Comparison of ENCODE assay signal across 8 mouse cellular contexts in the genomic region with DNA sequence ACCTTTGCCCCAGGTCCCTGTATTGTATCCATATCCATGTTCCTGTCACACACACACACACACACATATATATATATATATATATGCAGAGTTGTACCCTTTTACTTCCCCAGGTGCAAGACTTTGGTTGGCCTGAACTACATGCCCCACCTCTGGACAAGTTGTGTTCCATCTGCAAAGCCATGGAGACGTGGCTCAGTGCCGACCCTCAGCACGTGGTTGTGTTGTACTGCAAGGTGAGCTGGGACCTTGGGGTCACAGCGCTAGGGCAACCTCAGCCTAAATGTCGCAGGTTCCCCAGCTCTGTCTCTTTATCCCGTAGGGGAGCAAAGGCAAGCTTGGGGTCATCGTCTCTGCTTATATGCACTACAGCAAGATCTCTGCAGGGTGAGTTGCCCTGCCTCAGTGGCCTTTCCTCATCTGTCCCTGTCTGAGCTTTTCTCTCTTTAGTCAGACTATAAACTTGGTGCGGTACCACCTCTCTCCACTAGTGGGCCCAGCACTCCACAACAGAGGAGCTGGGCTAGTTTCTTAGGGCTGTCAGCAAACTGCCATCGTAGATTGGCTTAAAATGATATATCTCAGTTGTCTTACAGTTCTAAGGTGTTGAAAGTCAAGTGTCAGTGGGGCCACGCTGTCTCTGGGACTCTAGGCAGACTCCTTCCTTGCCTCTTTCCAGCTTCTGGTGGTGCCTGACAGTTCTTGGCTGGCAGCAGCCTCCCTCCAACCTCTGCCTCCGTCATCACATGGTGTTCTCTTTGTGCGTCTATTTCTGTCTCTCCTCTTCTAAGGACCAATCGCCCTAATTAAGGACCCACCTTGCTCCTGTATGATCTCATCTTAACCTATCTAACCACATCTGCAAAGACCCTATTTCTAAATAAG. TPM values are rescaled to one million over a fixed set of nuclear protein-coding genes. Genes with fewer than 3 reads are reported as not detected.
A peak's percentile ranks its signal among the peaks of the same experiment; 100 is the strongest.
DNase-seq lines count a peak whose midpoint lies in the region; ATAC-seq and TF ChIP-seq lines count a peak whose summit lies in the region.

No protein-coding gene starts in this region.

- H3K4me3 ChIP-seq in limb, embryonic 13.5 days: peak overlapping the region; percentile 46
- H3K4me3 ChIP-seq in midbrain, postnatal 0 days (ENCODE audit: low read depth, low read length): peak overlapping the region; percentile 37; the same call in 1 of the 2 replicates

- peak overlapping the region; percentile 25; the same call in 1 of the 2 replicates for H3K9ac ChIP-seq in limb, embryonic 13.5 days
- H3K9ac ChIP-seq in midbrain, postnatal 0 days (replicated peaks; ENCODE audit: low read length, poor library complexity, severe bottlenecking): no peak overlapping the region

- WGBS in limb, embryonic 13.5 days: 44% methylated on average over 13 of the region's 13 CpGs
- WGBS in midbrain, postnatal 0 days: 36% methylated on average over 13 of the region's 13 CpGs

- DNase-seq in 3134 (ENCODE audit: extremely low read depth, insufficient read length, low spot score): peak; percentile 23
- DNase-seq in B cell, adult 2 months: peak; percentile 77 to 82
- DNase-seq in brain, adult 2 months (ENCODE audit: low read depth, low spot score): peak; percentile 85
- peak; percentile 80 for DNase-seq in heart, postnatal 4 days
- peak; percentile 80 for DNase-seq in midbrain, postnatal 0 days (ENCODE audit: low spot score)
- peak; percentile 60 to 69 for DNase-seq in thymus, postnatal 36 days

- ATAC-seq in erythroblast, adult 5-6 weeks (replicated peaks; ENCODE audit: low FRiP score, poor library complexity, severe bottlenecking): peak; percentile 65
- ATAC-seq in limb, embryonic 13.5 days (ENCODE audit: low FRiP score, low read depth): no peak
- ATAC-seq in midbrain, postnatal 0 days (ENCODE audit: low FRiP score): no peak

- peaks cover 66% of the 10 kb centered on the region for H3K4me1 ChIP-seq in limb, embryonic 13.5 days
- no peaks in the 10 kb centered on the region; the same call in 1 of the 2 replicates for H3K4me1 ChIP-seq in midbrain, postnatal 0 days (ENCODE audit: insufficient read depth, low read length)

- peaks cover 65% of the 10 kb centered on the region for H3K36me3 ChIP-seq in limb, embryonic 13.5 days
- no peaks in the 10 kb centered on the region for H3K36me3 ChIP-seq in midbrain, postnatal 0 days (ENCODE audit: insufficient read depth, low read length)

- no peak overlapping the region for H3K27ac ChIP-seq in limb, embryonic 13.5 days
- H3K27ac ChIP-seq in midbrain, postnatal 0 days (ENCODE audit: low read depth, low read length): no peak overlapping the region

- H3K4me2 ChIP-seq in limb, embryonic 13.5 days (replicated peaks): peak overlapping the region; percentile 83
- H3K4me2 ChIP-seq in midbrain, postnatal 0 days (ENCODE audit: low read depth, low read length, poor library complexity, severe bottlenecking): peak overlapping the region; percentile 74

- peak; percentile 88 for TF ChIP-seq CTCF in midbrain, postnatal 0 days (IDR thresholded peaks at IDR 0.05)

- H3K9me3 ChIP-seq in limb, embryonic 13.5 days: no peaks in the 10 kb centered on the region
- no peaks in the 10 kb centered on the region for H3K9me3 ChIP-seq in midbrain, postnatal 0 days (ENCODE audit: low read length)

- H3K27me3 ChIP-seq in limb, embryonic 13.5 days: peaks cover 9% of the 10 kb centered on the region; the same call in 1 of the 2 replicates
- no peaks in the 10 kb centered on the region for H3K27me3 ChIP-seq in midbrain, postnatal 0 days (ENCODE audit: insufficient read depth, low read length)

RNA-seq across cellular contexts. Expression of a gene that starts 7.7 kb away (rescaled TPM):
- total RNA-seq in erythroblast, adult 5-6 weeks (2015; ENCODE audit: low replicate concordance): not detected in 2 replicates
- total RNA-seq in erythroblast, adult 5-6 weeks (2017; ENCODE audit: low replicate concordance): not detected in 2 replicates
- total RNA-seq in heart, postnatal 4 days (2021): 10 to 100 TPM; 65.8 to 70.3 TPM
- polyA plus RNA-seq in limb, embryonic 13.5 days (2015; fragmentation: Nextera tagmentation; extraction: Ambion mirVana): 39.8 and 45.3 TPM in 2 replicates
- 18.1 and 20.4 TPM in 2 replicates for total RNA-seq in midbrain, postnatal 0 days (2014; rRNA removed)
- 5.1 and 6.3 TPM in 2 replicates for polyA plus RNA-seq in midbrain, postnatal 0 days (2015; fragmentation: Nextera tagmentation; extraction: Ambion mirVana)

RNA-seq across cellular contexts. Expression of a gene that starts 28.1 kb away (rescaled TPM):
- total RNA-seq in erythroblast, adult 5-6 weeks (2015; ENCODE audit: low replicate concordance): 3.8 TPM in 1 of 2 replicates, not detected in the other
- 2.1 and 4.7 TPM in 2 replicates for total RNA-seq in erythroblast, adult 5-6 weeks (2017; ENCODE audit: low replicate concordance)
- 10 to 100 TPM; 19.9 to 22.6 TPM for total RNA-seq in heart, postnatal 4 days (2021)
- 22.9 and 23.2 TPM in 2 replicates for polyA plus RNA-seq in limb, embryonic 13.5 days (2015; fragmentation: Nextera tagmentation; extraction: Ambion mirVana)
- 120 and 134 TPM in 2 replicates for total RNA-seq in midbrain, postnatal 0 days (2014; rRNA removed)
- 118 and 120 TPM in 2 replicates for polyA plus RNA-seq in midbrain, postnatal 0 days (2015; fragmentation: Nextera tagmentation; extraction: Ambion mirVana)

RNA-seq across cellular contexts. Expression of a gene that starts 34.4 kb away (rescaled TPM):
- 35.4 and 35.9 TPM in 2 replicates for total RNA-seq in erythroblast, adult 5-6 weeks (2015; ENCODE audit: low replicate concordance)
- 58.0 and 81.1 TPM in 2 replicates for total RNA-seq in erythroblast, adult 5-6 weeks (2017; ENCODE audit: low replicate concordance)
- 100 to 1,000 TPM; 142 to 145 TPM for total RNA-seq in heart, postnatal 4 days (2021)
- polyA plus RNA-seq in limb, embryonic 13.5 days (2015; fragmentation: Nextera tagmentation; extraction: Ambion mirVana): 118 and 120 TPM in 2 replicates
- total RNA-seq in midbrain, postnatal 0 days (2014; rRNA removed): 161 and 169 TPM in 2 replicates
- polyA plus RNA-seq in midbrain, postnatal 0 days (2015; fragmentation: Nextera tagmentation; extraction: Ambion mirVana): 65.8 and 68.2 TPM in 2 replicates

RNA-seq across cellular contexts. Expression of a gene that starts 36.2 kb away (rescaled TPM):
- total RNA-seq in erythroblast, adult 5-6 weeks (2015; ENCODE audit: low replicate concordance): 1.5 TPM in 1 of 2 replicates, not detected in the other
- not detected in 2 replicates for total RNA-seq in erythroblast, adult 5-6 weeks (2017; ENCODE audit: low replicate concordance)
- total RNA-seq in heart, postnatal 4 days (2021): 10 to 100 TPM; 10.0 to 12.5 TPM
- polyA plus RNA-seq in limb, embryonic 13.5 days (2015; fragmentation: Nextera tagmentation; extraction: Ambion mirVana): 3.9 and 4.4 TPM in 2 replicates
- 11.9 and 13.6 TPM in 2 replicates for total RNA-seq in midbrain, postnatal 0 days (2014; rRNA removed)
- 9.9 and 12.7 TPM in 2 replicates for polyA plus RNA-seq in midbrain, postnatal 0 days (2015; fragmentation: Nextera tagmentation; extraction: Ambion mirVana)

RNA-seq across cellular contexts. Expression of a gene that starts 42.4 kb away (rescaled TPM):
- total RNA-seq in erythroblast, adult 5-6 weeks (2015; ENCODE audit: low replicate concordance): 1.0 TPM in 1 of 2 replicates, not detected in the other
- total RNA-seq in erythroblast, adult 5-6 weeks (2017; ENCODE audit: low replicate concordance): 1.5 and 1.8 TPM in 2 replicates
- under 1 TPM; 0.11 to 0.17 TPM for total RNA-seq in heart, postnatal 4 days (2021)
- 0.20 and 0.27 TPM in 2 replicates for polyA plus RNA-seq in limb, embryonic 13.5 days (2015; fragmentation: Nextera tagmentation; extraction: Ambion mirVana)
- 0.61 TPM in 1 of 2 replicates, not detected in the other for total RNA-seq in midbrain, postnatal 0 days (2014; rRNA removed)
- polyA plus RNA-seq in midbrain, postnatal 0 days (2015; fragmentation: Nextera tagmentation; extraction: Ambion mirVana): 0.06 and 0.12 TPM in 2 replicates

Comparison
In these comparisons a context has a peak if more than half of its experiments do, and no peak if none do; other contexts are left out.
1. DNase-seq: peak in every context shown above with its lines; median percentile 85 in brain, adult 2 months; 80 in heart, postnatal 4 days; 80 in midbrain, postnatal 0 days; 80 in B cell, adult 2 months; 64 in thymus, postnatal 36 days; 23 in 3134.
2. RNA of a gene that starts 7.7 kb away (total RNA-seq): 65.8 to 70.3 TPM in heart, postnatal 4 days and 18.1 to 20.4 TPM in midbrain, postnatal 0 days; not detected in erythroblast, adult 5-6 weeks; every median in the first group is over 10 times any median in the second.